ENCODE assay signal across 26 mouse cellular contexts in the genomic region with DNA sequence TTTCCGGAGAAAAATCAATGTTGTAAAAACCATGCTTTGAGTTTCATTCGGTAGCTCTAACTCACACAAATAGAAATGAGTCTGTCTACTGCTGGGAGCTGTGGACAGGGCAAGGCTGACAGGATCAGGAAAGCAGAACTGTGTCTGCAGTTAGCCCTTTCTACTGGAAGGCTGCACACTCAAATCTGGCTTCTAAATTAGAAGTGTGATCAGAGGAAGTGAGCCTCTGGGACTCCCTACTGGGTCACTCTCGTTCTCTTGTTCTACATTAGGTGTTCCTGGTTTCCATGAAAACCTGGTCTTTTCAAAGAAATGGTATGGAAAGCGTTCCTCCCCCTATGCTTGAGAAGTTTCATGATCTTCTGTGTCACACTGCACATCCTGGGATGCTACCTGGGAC.
"Had no signal": no experiment of that assay in that cellular context is flagged by ENCODE, and none has a peak within 500 bp of the region (broad histone marks: within the 10 kb centered on the region; RNA-seq: fewer than 3 reads in every experiment).

No protein-coding gene starts in this region.

- H3K27ac ChIP-seq: left cerebral cortex, adult 2 months; limb, embryonic 12.5 days; limb, embryonic 15.5 days; liver, embryonic 14.5 days; neural tube, embryonic 12.5 days; neural tube, embryonic 15.5 days had no signal

- H3K4me2 ChIP-seq: limb, embryonic 12.5 days; limb, embryonic 15.5 days; liver, embryonic 11.5 days; lung, embryonic 14.5 days; midbrain, embryonic 11.5 days; neural tube, embryonic 12.5 days; neural tube, embryonic 15.5 days had no signal

- H3K27me3 ChIP-seq: limb, embryonic 12.5 days; limb, embryonic 15.5 days; megakaryocyte, embryonic 14.5 days; neural tube, embryonic 12.5 days; neural tube, embryonic 15.5 days had no signal

- H3K9me3 ChIP-seq: limb, embryonic 12.5 days; limb, embryonic 15.5 days; megakaryocyte, embryonic 14.5 days; neural tube, embryonic 12.5 days; neural tube, embryonic 15.5 days had no signal

- DNase-seq: kidney, adult 18-20 months; kidney, adult 9 months; kidney, postnatal 14 days; kidney, postnatal 4 days; layer of hippocampus, adult 9-11 months; layer of hippocampus, postnatal 36 days; left cerebral cortex, postnatal 4 days; liver, postnatal 0 days; lung, embryonic 14.5 days; lung, postnatal 4 days; midbrain, embryonic 14.5 days; right cerebral cortex, adult 18-20 months; right cerebral cortex, postnatal 25 days; spleen, adult 18-20 months; thymus, postnatal 36 days had no signal

- H3K4me3 ChIP-seq: left cerebral cortex, adult 2 months; limb, embryonic 12.5 days; limb, embryonic 15.5 days; megakaryocyte, embryonic 14.5 days; neural tube, embryonic 12.5 days; neural tube, embryonic 15.5 days had no signal

- H3K9ac ChIP-seq: limb, embryonic 12.5 days; limb, embryonic 15.5 days; liver, embryonic 14.5 days; liver, postnatal 0 days; lung, embryonic 14.5 days; neural tube, embryonic 12.5 days; neural tube, embryonic 15.5 days had no signal

- H3K4me1 ChIP-seq: limb, embryonic 12.5 days; limb, embryonic 15.5 days; neural tube, embryonic 12.5 days; neural tube, embryonic 15.5 days had no signal

- ATAC-seq: intestine, embryonic 16.5 days; liver, postnatal 0 days; lung, postnatal 0 days had no signal

- H3K36me3 ChIP-seq: limb, embryonic 12.5 days; limb, embryonic 15.5 days; neural tube, embryonic 12.5 days; neural tube, embryonic 15.5 days had no signal
